Mouse (Mus musculus): Measurements from ENCODE around the gene Tas2r134. TPM values are rescaled to one million over a fixed set of nuclear protein-coding genes. Genes with fewer than 3 reads are reported as not detected.

Gene Tas2r134
- total RNA-seq, 2 experiments from 2014 or later, result not detected

DNA sequence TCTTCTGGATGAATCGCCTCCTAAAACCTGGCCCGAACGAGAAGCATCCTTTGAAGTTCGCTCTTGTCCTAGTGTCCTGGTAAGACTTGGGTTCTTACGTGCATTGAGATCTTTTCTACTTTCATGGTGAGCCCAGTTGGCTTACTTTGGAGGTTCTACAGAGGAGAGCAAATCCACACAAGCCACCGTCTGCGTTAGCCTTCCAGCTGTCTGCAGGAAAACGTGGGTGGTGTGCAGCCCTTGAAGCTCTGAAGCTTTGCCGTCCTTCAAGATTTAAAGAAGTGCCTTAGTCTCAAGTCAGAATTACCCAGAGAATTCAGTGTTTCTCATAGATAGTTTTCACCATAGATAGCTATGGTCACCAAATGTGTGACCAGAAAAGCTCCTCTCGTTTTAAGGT lies 24.8 kb downstream of the Tas2r134 start:
- DNase-seq (ENCODE audit: low spot score), result no peak

DNA sequence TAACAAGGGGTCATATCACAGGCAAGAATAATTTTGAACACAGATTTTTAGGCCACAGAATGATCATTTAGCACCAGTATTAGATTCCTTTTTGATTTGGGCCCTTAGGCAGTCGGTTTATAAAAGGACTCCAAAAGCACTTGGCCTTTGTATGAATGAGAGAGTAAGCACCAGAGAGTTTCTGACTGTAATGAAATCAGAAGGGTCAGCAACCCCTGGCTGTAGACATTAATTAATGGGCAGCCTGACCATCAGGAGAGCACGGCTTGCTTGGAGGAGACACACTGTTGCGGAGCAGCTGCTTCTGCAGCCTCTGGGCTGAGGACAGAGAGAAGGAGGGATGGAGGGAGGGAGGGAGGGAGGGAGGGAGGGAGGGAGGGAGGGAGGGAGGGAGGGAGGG lies 30.4 kb downstream of the Tas2r134 start:
- no peak for DNase-seq (ENCODE audit: low spot score)

DNA sequence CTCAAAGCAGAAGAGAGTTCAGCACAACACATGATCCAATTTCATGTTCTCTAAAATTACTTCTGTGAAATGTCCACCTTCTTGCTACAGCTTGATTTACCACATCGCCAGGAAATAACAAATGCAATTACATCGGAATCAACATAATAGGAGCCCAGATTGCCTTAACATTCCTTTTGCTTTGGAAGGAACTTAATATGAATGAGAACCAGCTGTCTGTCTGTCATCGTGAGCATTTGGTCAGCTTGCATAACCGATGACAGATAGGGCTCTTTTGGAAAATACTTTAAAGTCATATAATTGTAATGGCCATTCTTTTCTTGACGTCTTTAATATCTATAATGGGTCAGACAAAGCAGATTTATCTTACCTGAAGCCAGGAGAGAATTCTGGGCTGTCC lies 31.0 kb downstream of the Tas2r134 start:
- no peak for DNase-seq (ENCODE audit: low spot score)

DNA sequence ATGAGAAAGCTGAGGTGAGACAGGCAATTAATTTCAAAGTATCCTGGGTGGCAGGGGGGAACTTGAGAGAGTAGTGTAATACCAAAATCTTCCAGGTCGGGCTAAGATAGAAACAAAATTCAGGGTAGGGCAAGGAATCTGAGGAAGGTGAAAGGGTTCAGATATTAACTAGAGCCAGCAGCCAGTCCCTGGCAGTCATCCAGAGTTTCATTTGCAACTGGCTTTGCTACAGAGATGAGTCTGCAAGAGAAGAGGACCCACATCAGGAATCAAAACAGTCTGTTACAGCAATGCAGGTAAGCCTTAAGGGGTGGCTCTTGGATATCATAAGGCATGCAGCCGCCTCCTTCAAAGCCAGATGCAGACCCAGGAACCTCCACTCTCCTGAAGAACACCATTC lies 47.0 kb downstream of the Tas2r134 start:
- DNase-seq (ENCODE audit: low spot score), result no peak
